Mouse (Mus musculus) heart, embryonic 13.5 days (tissue): ENCODE data around the gene Pcna. TPM values are rescaled to one million over a fixed set of nuclear protein-coding genes. Genes with fewer than 3 reads are reported as not detected.
"Not testable (repeated sequence)": the region's sequence is repeated elsewhere in the genome, so short reads cannot be mapped to it uniquely, and the experiment has no call there.

ENCODE experiments used
- ATAC-seq: fragments of 200-750 bp; cut with Nextera tagmentation; 2 replicates; pipeline ENCODE4 v1.8.0; 2017; ENCODE audit warnings: moderate TSS enrichment; ENCODE audit not compliant: insufficient number of reproducible peaks, low FRiP score, low TSS enrichment; ENCODE audit errors: extremely low read depth
- H3K27ac ChIP-seq: fragments of 300-500 bp; sonication (generic); replicated peaks from 2 replicates; pipeline ENCODE4 v1.5.1; 2015; ENCODE audit warnings: moderate library complexity, mild to moderate bottlenecking, inconsistent platforms
- H3K27me3 ChIP-seq: fragments of 300-500 bp; sonication (generic); replicated peaks from 2 replicates; pipeline ENCODE4 v1.6.1; 2015; ENCODE audit warnings: mild to moderate bottlenecking, inconsistent platforms
- H3K36me3 ChIP-seq: fragments of 300-500 bp; sonication (generic); 2 replicates; pipeline ENCODE4 v1.6.1; 2015; ENCODE audit warnings: mild to moderate bottlenecking, inconsistent platforms
- H3K4me1 ChIP-seq: fragments of 300-500 bp; sonication (generic); 2 replicates; pipeline ENCODE4 v1.6.1; 2015; ENCODE audit warnings: inconsistent platforms
- H3K4me2 ChIP-seq: fragments of 300-500 bp; sonication (generic); 2 replicates; pipeline ENCODE4 v1.6.1; 2015; ENCODE audit warnings: inconsistent platforms, mild to moderate bottlenecking, moderate library complexity
- H3K4me3 ChIP-seq: fragments of 300-500 bp; sonication (generic); 2 replicates; pipeline ENCODE4 v1.5.1; 2015; ENCODE audit warnings: moderate library complexity, mild to moderate bottlenecking, inconsistent platforms
- H3K9ac ChIP-seq: fragments of 300-500 bp; sonication (generic); 2 replicates; pipeline ENCODE4 v1.6.1; 2015; ENCODE audit warnings: inconsistent platforms, mild to moderate bottlenecking, moderate library complexity
- H3K9me3 ChIP-seq: fragments of 300-500 bp; sonication (generic); 2 replicates; pipeline ENCODE4 v1.6.1; 2016; ENCODE audit warnings: inconsistent platforms
- WGBS: fragments of 180-500 bp; shearing (Covaris S2); methylation state at CpG from one replicate; pipeline ENCODE4 v1.1.7; 2015; ENCODE audit warnings: mixed read lengths; 5-methylcytosine and 5-hydroxymethylcytosine counted together
- polyA plus RNA-seq: library from polyadenylated mRNA; unstranded; fragments of >200 nt; fragmentation: Nextera tagmentation; extraction: Ambion mirVana; gene quantifications from 2 replicates; pipeline ENCODE4 v1.2.1, GENCODE M21; 2015

The Pcna gene
- 167 and 180 TPM in 2 replicates for polyA plus RNA-seq

- Histone ChIP-seq H3K36me3 (peaks cover 37% of the 10 kb centered on the region), H3K4me2 (peak within 1 kb of the TSS; percentile 88), H3K9ac (peak within 1 kb of the TSS; percentile 87), H3K27me3 (no peaks in the 10 kb centered on the region), H3K27ac (peak within 1 kb of the TSS; percentile 90), H3K4me3 (peak within 1 kb of the TSS; percentile 79), H3K4me1 (peaks cover 48% of the 10 kb centered on the region), H3K9me3 (no peaks in the 10 kb centered on the region)
- peak; percentile 98 for ATAC-seq
- WGBS = under 1% methylated on average over 76 of the region's 79 CpGs
Measured at GRCm38 (mm10) chr2:132252542-132253528, at the start of gene Pcna. Gene Pcna (minus strand): TSS chr2:132253314.

GRCm38 (mm10) chr2:132301436-132301835, 48.3 kb upstream of the Pcna start:
- Histone ChIP-seq H3K9me3 (no peaks in the 10 kb centered on the region), H3K27ac (no peak overlapping the region), H3K27me3 (no peaks in the 10 kb centered on the region), H3K4me2 (no peak overlapping the region), H3K9ac (no peak overlapping the region), H3K4me1 (no peaks in the 10 kb centered on the region), H3K4me3 (no peak overlapping the region), H3K36me3 (peaks cover 87% of the 10 kb centered on the region)
- WGBS = 85% methylated on average over 4 of the region's 4 CpGs
- ATAC-seq = no peak

- Histone ChIP-seq H3K4me2 (no peak overlapping the region), H3K27ac (no peak overlapping the region), H3K9ac (no peak overlapping the region), H3K4me1 (peaks cover 14% of the 10 kb centered on the region), H3K36me3 (peaks cover 91% of the 10 kb centered on the region), H3K9me3 (no peaks in the 10 kb centered on the region), H3K4me3 (no peak overlapping the region), H3K27me3 (no peaks in the 10 kb centered on the region)
- WGBS = 90% methylated on average over 4 of the region's 4 CpGs
- ATAC-seq = no peak
Measured at GRCm38 (mm10) chr2:132298250-132298649, 45.1 kb upstream of the Pcna start.

- H3K9me3 ChIP-seq = no peaks in the 10 kb centered on the region
- peaks cover 49% of the 10 kb centered on the region for H3K36me3 ChIP-seq
- ATAC-seq = no peak
- H3K4me3 ChIP-seq = no peak overlapping the region
- no peak overlapping the region for H3K4me2 ChIP-seq
- peaks cover 52% of the 10 kb centered on the region for H3K4me1 ChIP-seq
- H3K9ac ChIP-seq = no peak overlapping the region
- H3K27ac ChIP-seq = no peak overlapping the region
- H3K27me3 ChIP-seq = no peaks in the 10 kb centered on the region
- WGBS = 79% methylated on average over 10 of the region's 10 CpGs
Measured at GRCm38 (mm10) chr2:132293694-132294450, 40.8 kb upstream of the Pcna start.

GRCm38 (mm10) chr2:132292083-132292482, 39.0 kb upstream of the Pcna start:
- Histone ChIP-seq H3K4me2 (peak overlapping the region; percentile 24), H3K9ac (0 out of 2 replicates have a peak overlapping the region, but pooled peaks have one; percentile 24), H3K27me3 (no peaks in the 10 kb centered on the region), H3K9me3 (no peaks in the 10 kb centered on the region), H3K4me3 (no peak overlapping the region), H3K36me3 (peaks cover 31% of the 10 kb centered on the region), H3K27ac (peak overlapping the region; percentile 75), H3K4me1 (peaks cover 53% of the 10 kb centered on the region)
- peak; percentile 17; the same call in 1 of the 2 replicates for ATAC-seq
- 8% methylated on average over 4 of the region's 4 CpGs for WGBS

- Histone ChIP-seq H3K9me3 (no peaks in the 10 kb centered on the region), H3K4me3 (no peak overlapping the region), H3K27ac (peak overlapping the region; percentile 75), H3K9ac (no peak overlapping the region), H3K4me2 (no peak overlapping the region), H3K36me3 (peaks cover 25% of the 10 kb centered on the region), H3K27me3 (no peaks in the 10 kb centered on the region), H3K4me1 (peaks cover 61% of the 10 kb centered on the region)
- WGBS = 72% methylated on average over 3 of the region's 3 CpGs
- no peak for ATAC-seq
Measured at GRCm38 (mm10) chr2:132291265-132291664, 38.2 kb upstream of the Pcna start.

- no peak for ATAC-seq
- H3K27me3 ChIP-seq = no peaks in the 10 kb centered on the region
- H3K4me3 ChIP-seq = no peak overlapping the region
- no peak overlapping the region for H3K4me2 ChIP-seq
- no peaks in the 10 kb centered on the region for H3K9me3 ChIP-seq
- H3K4me1 ChIP-seq = peaks cover 60% of the 10 kb centered on the region
- H3K27ac ChIP-seq = peak overlapping the region; percentile 75
- H3K36me3 ChIP-seq = peaks cover 21% of the 10 kb centered on the region
- H3K9ac ChIP-seq = no peak overlapping the region
- WGBS = 69% methylated on average over 6 of the region's 6 CpGs
Measured at GRCm38 (mm10) chr2:132290808-132291207, 37.7 kb upstream of the Pcna start.

GRCm38 (mm10) chr2:132289213-132289612, 36.1 kb upstream of the Pcna start:
- H3K4me2 ChIP-seq, H3K36me3 ChIP-seq, H3K27me3 ChIP-seq, H3K9ac ChIP-seq, H3K9me3 ChIP-seq, H3K27ac ChIP-seq, ATAC-seq, H3K4me3 ChIP-seq: not testable (repeated sequence)
- H3K4me1 ChIP-seq = peaks cover 69% of the 10 kb centered on the region
- WGBS = 55% methylated on average over 5 of the region's 7 CpGs

- 70% methylated on average over 9 of the region's 9 CpGs for WGBS
- no peak overlapping the region for H3K4me3 ChIP-seq
- ATAC-seq = no peak
- H3K27me3 ChIP-seq = no peaks in the 10 kb centered on the region
- H3K27ac ChIP-seq = peak overlapping the region; percentile 63
- H3K9ac ChIP-seq = no peak overlapping the region
- peak overlapping the region; percentile 18 for H3K4me2 ChIP-seq
- H3K9me3 ChIP-seq = no peaks in the 10 kb centered on the region
- H3K4me1 ChIP-seq = peaks cover 73% of the 10 kb centered on the region
- H3K36me3 ChIP-seq = 0 out of 2 replicates have a peak, but pooled peaks cover 3% of the 10 kb centered on the region
Measured at GRCm38 (mm10) chr2:132286376-132287076, 33.4 kb upstream of the Pcna start.

- H3K4me1 ChIP-seq = peaks cover 68% of the 10 kb centered on the region
- ATAC-seq = not testable (repeated sequence)
- 89% methylated on average over 5 of the region's 5 CpGs for WGBS
Measured at GRCm38 (mm10) chr2:132285722-132286121, 32.6 kb upstream of the Pcna start.

More at GRCm38 (mm10) chr2:132285722-132286121, 32.6 kb upstream of the Pcna start:
- not testable (repeated sequence) for H3K4me2 ChIP-seq, H3K36me3 ChIP-seq, H3K27me3 ChIP-seq, H3K4me3 ChIP-seq, H3K9me3 ChIP-seq, H3K9ac ChIP-seq
- peak overlapping the region; percentile 81; the same call in 1 of the 2 replicates for H3K27ac ChIP-seq
